Mouse (Mus musculus): Measurements from ENCODE around the gene Rp2.
"Not testable (repeated sequence)": the region's sequence is repeated elsewhere in the genome, so short reads cannot be mapped to it uniquely, and the experiment has no call there.

Rp2 gene

GRCm38 (mm10) chrX:20364391-20365365, at the start of gene Rp2:
Gene Rp2, plus strand, starts transcription at chrX:20364481.
- peak; percentile 86 for DNase-seq

GRCm38 (mm10) chrX:20332756-20333155, 31.5 kb upstream of the Rp2 start:
- DNase-seq = no peak

GRCm38 (mm10) chrX:20335722-20336121, 28.6 kb upstream of the Rp2 start:
- DNase-seq = peak; percentile 69

- DNase-seq = no peak
Observed at GRCm38 (mm10) chrX:20344980-20345379, 19.3 kb upstream of the Rp2 start.

- DNase-seq = no peak
Observed at GRCm38 (mm10) chrX:20346355-20346754, 17.9 kb upstream of the Rp2 start.

- DNase-seq = not testable (repeated sequence)
Observed at GRCm38 (mm10) chrX:20350241-20350640, 14.0 kb upstream of the Rp2 start.

- DNase-seq = no peak
Observed at GRCm38 (mm10) chrX:20355283-20355682, 9.0 kb upstream of the Rp2 start.

- DNase-seq = no peak
Observed at GRCm38 (mm10) chrX:20356309-20356708, 8.0 kb upstream of the Rp2 start.

- DNase-seq = no peak
Observed at GRCm38 (mm10) chrX:20366036-20366435, 1.8 kb downstream of the Rp2 start.

GRCm38 (mm10) chrX:20379347-20380014, 15.2 kb downstream of the Rp2 start:
- no peak for DNase-seq

GRCm38 (mm10) chrX:20382260-20382659, 18.0 kb downstream of the Rp2 start:
- DNase-seq = no peak

GRCm38 (mm10) chrX:20387006-20387405, 22.7 kb downstream of the Rp2 start:
- DNase-seq = no peak

GRCm38 (mm10) chrX:20391964-20392363, 27.7 kb downstream of the Rp2 start:
- not testable (repeated sequence) for DNase-seq

- DNase-seq = no peak
Observed at GRCm38 (mm10) chrX:20392942-20393341, 28.7 kb downstream of the Rp2 start.

GRCm38 (mm10) chrX:20404068-20404467, 39.8 kb downstream of the Rp2 start:
- no peak for DNase-seq

GRCm38 (mm10) chrX:20406909-20407308, 42.6 kb downstream of the Rp2 start:
- no peak for DNase-seq

GRCm38 (mm10) chrX:20407676-20408075, 43.4 kb downstream of the Rp2 start:
- peak; percentile 39 for DNase-seq

- no peak for DNase-seq
Observed at GRCm38 (mm10) chrX:20411382-20411781, 47.1 kb downstream of the Rp2 start.

- DNase-seq = no peak
Observed at GRCm38 (mm10) chrX:20412221-20412620, 47.9 kb downstream of the Rp2 start.

GRCm38 (mm10) chrX:20414885-20415622, 50.8 kb downstream of the Rp2 start:
- peak; percentile 58 for DNase-seq

GRCm38 (mm10) chrX:20418461-20418860, 54.2 kb downstream of the Rp2 start:
- no peak for DNase-seq

GRCm38 (mm10) chrX:20419536-20419935, 55.3 kb downstream of the Rp2 start:
- no peak for DNase-seq
